Mouse (Mus musculus) small intestine, adult 2 months (tissue): Measurements from ENCODE around the gene Tmpo. TPM values are rescaled to one million over a fixed set of nuclear protein-coding genes. Genes with fewer than 3 reads are reported as not detected.
A peak's percentile ranks its signal among the peaks of the same experiment; 100 is the strongest.

Experiments used
- H3K27ac ChIP-seq: fragments of 200-500 bp; 2 replicates; pipeline ENCODE4 v1.5.1; 2012; ENCODE audit warnings: low read depth, low read length, control low read depth, inconsistent platforms; ENCODE audit not compliant: insufficient read depth
- H3K27me3 ChIP-seq: fragments of 200-500 bp; 2 replicates; pipeline ENCODE4 v1.6.1; 2012; ENCODE audit warnings: mild to moderate bottlenecking, moderate library complexity, low read length, inconsistent platforms; ENCODE audit not compliant: control insufficient read depth, insufficient read depth
- H3K36me3 ChIP-seq: fragments of 200-500 bp; 2 replicates; pipeline ENCODE4 v1.6.1; 2012; ENCODE audit warnings: mild to moderate bottlenecking, low read length, control low read depth, inconsistent platforms; ENCODE audit not compliant: control insufficient read depth, insufficient read depth
- H3K4me1 ChIP-seq: fragments of 200-500 bp; 2 replicates; pipeline ENCODE4 v1.6.1; 2012; ENCODE audit warnings: low read length, inconsistent platforms, mixed read lengths; ENCODE audit not compliant: control insufficient read depth, insufficient read depth, insufficient read length
- H3K4me3 ChIP-seq: fragments of 200-500 bp; 2 replicates; pipeline ENCODE4 v1.5.1; 2012; ENCODE audit warnings: low read depth, mild to moderate bottlenecking, control low read depth, inconsistent platforms, low read length, moderate library complexity
- CTCF ChIP-seq: fragments of 200-500 bp; IDR thresholded peaks from 2 replicates; pipeline ENCODE4 v1.5.1; 2012; ENCODE audit warnings: low read depth, mild to moderate bottlenecking, control low read depth, inconsistent platforms, low read length, moderate library complexity, mixed read lengths; ENCODE audit not compliant: insufficient replicate concordance, insufficient read length; ENCODE audit errors: extremely low read depth
- POLR2A ChIP-seq: fragments of 200-500 bp; IDR thresholded peaks from 2 replicates; pipeline ENCODE4 v1.6.1; 2012; ENCODE audit warnings: low read depth, mild to moderate bottlenecking, control low read depth, inconsistent platforms, low read length, moderate library complexity
- WGBS: fragments of 180-500 bp; shearing (Covaris S2); methylation state at CpG from one replicate; pipeline ENCODE4 v1.1.7; 2018; 5-methylcytosine and 5-hydroxymethylcytosine counted together
- polyA plus RNA-seq: library from polyadenylated mRNA; depleted of rRNA; stranded (reverse); fragments of >200 nt; gene quantifications from 2 replicates; pipeline ENCODE4 v1.2.3, GENCODE M21; 2012

Tmpo gene
- polyA plus RNA-seq, 1 experiment: 29.0 TPM

DNA sequence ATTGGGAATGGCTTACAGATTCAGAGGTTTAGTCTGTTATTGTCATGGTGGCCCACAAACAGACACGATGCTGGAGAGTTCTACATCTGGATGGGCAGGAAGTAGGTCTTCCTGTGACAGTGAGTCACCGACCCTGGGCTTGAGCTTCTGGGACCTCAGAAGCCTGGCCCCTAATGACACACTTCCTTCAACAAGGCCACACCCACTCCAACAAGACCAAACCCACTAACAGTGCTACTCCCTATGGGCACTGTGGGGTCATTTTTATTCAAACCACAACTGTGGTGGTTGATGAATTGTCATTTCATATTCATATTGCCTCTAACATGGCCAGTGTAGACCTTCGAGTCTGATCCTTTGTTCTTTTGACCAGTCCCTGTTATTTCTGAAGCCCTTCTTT, 42.8 kb downstream of the Tmpo start:
- no peaks in the 10 kb centered on the region for H3K36me3 ChIP-seq
- H3K27ac ChIP-seq: peak overlapping the region; percentile 82
- H3K4me1 ChIP-seq: peaks cover 17% of the 10 kb centered on the region; the same call in 1 of the 2 replicates
- H3K4me3 ChIP-seq: no peak overlapping the region
- TF ChIP-seq POLR2A (no peak), CTCF (no peak)
- H3K27me3 ChIP-seq: no peaks in the 10 kb centered on the region
- 49% methylated on average over 3 of the region's 3 CpGs for WGBS

- 85% methylated on average over 9 of the region's 9 CpGs for WGBS
Observed at GRCm38 (mm10) chr10:91137400-91137799, 43.7 kb downstream of the Tmpo start.

DNA sequence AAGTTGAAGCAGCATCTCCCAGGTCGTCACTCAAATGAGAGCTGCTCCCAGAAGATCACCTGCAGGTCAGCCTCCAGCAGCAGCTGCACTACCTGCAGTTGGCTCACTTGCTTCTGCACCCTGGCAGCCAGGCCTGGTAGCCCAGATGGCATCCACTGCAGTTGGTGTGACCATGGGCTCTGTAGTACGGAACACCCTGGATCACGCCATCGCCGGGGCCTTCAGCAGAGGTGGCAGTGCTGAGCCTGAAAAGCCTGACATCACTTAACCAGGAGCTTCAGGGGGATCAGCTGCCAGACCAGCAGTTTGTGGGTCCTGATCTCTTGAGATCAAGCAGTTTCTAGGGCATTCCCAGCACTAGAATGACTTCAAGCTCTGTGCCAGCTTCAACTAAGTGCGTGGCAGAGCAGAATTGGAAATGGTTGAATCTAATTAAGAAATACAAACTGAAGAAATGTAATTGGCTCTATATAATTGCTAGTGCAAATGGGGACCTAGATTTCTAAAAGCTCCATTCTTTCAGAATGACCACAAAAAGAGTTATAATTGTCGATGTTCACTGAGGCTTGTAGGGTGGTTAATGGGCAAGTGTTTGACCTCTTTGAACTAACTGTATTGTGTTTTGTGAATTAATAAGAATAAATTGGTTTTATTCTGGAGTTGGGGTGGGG, 45.7 kb downstream of the Tmpo start:
- H3K4me3 ChIP-seq: no peak overlapping the region
- 96% methylated on average over 7 of the region's 7 CpGs for WGBS
- no peaks in the 10 kb centered on the region for H3K27me3 ChIP-seq
- no peak overlapping the region for H3K27ac ChIP-seq
- peaks cover 13% of the 10 kb centered on the region; the same call in 1 of the 2 replicates for H3K4me1 ChIP-seq
- TF ChIP-seq CTCF (no peak), POLR2A (no peak)
- no peaks in the 10 kb centered on the region for H3K36me3 ChIP-seq

More at GRCm38 (mm10) chr10:91137400-91137799, 43.7 kb downstream of the Tmpo start:
- H3K36me3 ChIP-seq: no peaks in the 10 kb centered on the region
- H3K27me3 ChIP-seq: no peaks in the 10 kb centered on the region
- peaks cover 17% of the 10 kb centered on the region; the same call in 1 of the 2 replicates for H3K4me1 ChIP-seq
- H3K4me3 ChIP-seq: no peak overlapping the region
- no peak for TF ChIP-seq POLR2A
- no peak for TF ChIP-seq CTCF
- H3K27ac ChIP-seq: no peak overlapping the region

GRCm38 (mm10) chr10:91131565-91131964, 49.5 kb downstream of the Tmpo start:
- Histone ChIP-seq H3K4me1 (peaks cover 9% of the 10 kb centered on the region; the same call in 1 of the 2 replicates), H3K27ac (no peak overlapping the region), H3K36me3 (no peaks in the 10 kb centered on the region), H3K27me3 (no peaks in the 10 kb centered on the region), H3K4me3 (no peak overlapping the region)
- no peak for TF ChIP-seq CTCF
- no peak for TF ChIP-seq POLR2A
- WGBS: 67% methylated on average over 1 of the region's 1 CpGs

GRCm38 (mm10) chr10:91130792-91131191, 50.3 kb downstream of the Tmpo start:
- peaks cover 9% of the 10 kb centered on the region; the same call in 1 of the 2 replicates for H3K4me1 ChIP-seq
- no peak for TF ChIP-seq CTCF
- TF ChIP-seq POLR2A: no peak
- no peaks in the 10 kb centered on the region for H3K27me3 ChIP-seq
- 97% methylated on average over 3 of the region's 3 CpGs for WGBS
- H3K4me3 ChIP-seq: no peak overlapping the region
- H3K36me3 ChIP-seq: no peaks in the 10 kb centered on the region
- H3K27ac ChIP-seq: peak overlapping the region; percentile 34; the same call in 1 of the 2 replicates

DNA sequence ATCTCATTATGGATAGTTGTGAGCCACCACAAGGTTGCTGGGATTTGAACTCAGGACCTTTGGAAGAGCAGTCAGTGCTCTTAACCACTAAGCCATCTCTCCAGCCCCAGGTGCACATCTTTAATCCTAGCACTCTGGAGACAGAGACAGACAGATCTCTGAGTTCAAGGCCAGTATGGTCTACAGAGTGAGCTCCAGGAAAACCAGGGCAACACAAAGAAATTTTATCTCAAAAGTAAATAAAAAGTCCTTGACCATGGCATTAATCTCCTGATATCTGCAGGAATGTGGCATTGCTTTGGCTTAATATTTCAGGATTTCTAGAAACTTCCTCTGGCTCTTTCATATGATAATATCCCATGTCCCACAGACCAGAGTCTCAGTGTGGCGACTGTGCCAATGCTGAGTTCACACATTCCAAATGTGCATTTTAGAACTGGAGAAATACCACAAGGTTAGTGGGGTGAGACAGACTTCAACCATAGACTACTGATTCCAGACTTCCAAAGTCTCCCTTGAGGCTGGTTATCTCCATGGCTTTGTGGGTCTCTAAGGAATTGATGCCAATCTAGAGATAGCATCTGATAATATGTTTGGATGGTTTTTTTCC, 52.5 kb downstream of the Tmpo start:
- 86% methylated on average over 1 of the region's 1 CpGs for WGBS
- H3K4me1 ChIP-seq: peaks cover 7% of the 10 kb centered on the region; the same call in 1 of the 2 replicates
- H3K27me3 ChIP-seq: no peaks in the 10 kb centered on the region

DNA sequence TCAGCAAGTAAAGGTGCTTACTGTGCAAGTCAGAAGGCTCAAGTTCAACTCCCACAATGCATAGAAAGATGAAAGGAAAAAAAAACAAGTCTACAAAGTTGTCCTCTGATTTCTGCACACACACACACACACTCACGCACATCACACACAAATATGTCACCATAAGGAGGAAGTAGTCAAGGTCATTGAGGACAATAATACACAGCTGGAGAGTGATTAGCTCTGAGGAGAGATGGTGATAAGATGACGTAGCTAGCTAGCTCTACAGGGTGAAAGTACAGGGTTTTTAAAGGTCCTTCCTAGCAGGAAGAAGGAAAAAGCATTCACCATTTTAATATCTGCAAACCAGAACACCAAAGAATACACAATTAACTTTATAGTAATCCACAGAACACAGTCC, 53.7 kb downstream of the Tmpo start:
- H3K4me3 ChIP-seq: no peak overlapping the region
- no peaks in the 10 kb centered on the region for H3K36me3 ChIP-seq
- H3K4me1 ChIP-seq: peaks cover 7% of the 10 kb centered on the region; the same call in 1 of the 2 replicates
- WGBS: 22% methylated on average over 2 of the region's 2 CpGs
- TF ChIP-seq POLR2A: no peak
- no peak for TF ChIP-seq CTCF
- H3K27me3 ChIP-seq: no peaks in the 10 kb centered on the region
- peak overlapping the region; percentile 90 for H3K27ac ChIP-seq

More for the DNA sequence above, 52.5 kb downstream of the Tmpo start:
- no peak for TF ChIP-seq CTCF
- TF ChIP-seq POLR2A: no peak
- Histone ChIP-seq H3K4me3 (no peak overlapping the region), H3K27ac (no peak overlapping the region), H3K36me3 (no peaks in the 10 kb centered on the region)
